Mouse (Mus musculus): Measurements from ENCODE around the gene Unc119.
A peak's percentile ranks its signal among the peaks of the same experiment; 100 is the strongest.

Unc119 gene

DNA sequence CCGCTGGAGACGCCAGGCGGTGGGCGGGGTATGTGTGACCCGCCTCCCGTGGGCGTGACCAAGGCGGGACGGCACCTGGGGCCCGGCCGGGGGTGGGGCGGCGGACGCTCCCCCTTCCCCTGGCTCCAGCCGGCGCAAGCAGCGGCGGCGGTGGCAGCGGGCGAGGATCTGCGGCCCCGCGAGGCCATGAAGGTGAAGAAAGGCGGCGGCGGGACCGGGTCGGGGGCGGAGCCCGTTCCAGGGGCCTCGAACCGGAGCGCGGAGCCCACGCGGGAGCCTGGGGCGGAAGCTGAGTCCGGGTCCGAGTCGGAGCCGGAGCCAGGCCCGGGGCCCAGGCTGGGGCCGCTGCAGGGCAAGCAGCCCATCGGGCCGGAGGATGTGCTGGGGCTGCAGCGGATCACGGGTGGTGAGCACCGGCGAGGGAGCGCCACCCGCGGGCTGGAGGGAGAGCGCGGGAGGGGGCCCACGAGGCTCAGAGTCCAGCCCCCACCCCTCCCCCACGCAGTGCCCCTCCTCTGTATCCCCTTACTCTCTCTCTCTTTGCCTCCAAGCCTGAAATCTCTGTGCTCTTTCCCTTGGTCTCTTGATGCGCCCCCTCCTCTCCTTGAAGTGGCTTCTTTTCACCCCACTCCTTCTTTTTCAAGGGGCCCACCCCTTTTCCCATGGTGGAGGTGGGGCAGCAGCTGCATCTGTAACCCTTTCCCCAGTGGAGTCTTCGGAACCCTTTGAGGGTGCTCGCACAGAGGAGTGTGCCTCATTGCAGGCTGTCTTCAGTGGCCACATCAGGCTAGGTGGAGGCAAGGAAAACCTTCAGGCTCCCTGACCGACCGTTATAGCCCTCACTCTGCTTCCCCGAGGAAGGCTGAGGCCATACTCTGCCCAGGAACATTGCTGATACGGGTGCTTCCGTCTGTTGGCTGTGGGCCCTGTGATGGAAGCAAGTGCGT lies at the start of gene Unc119:
TSS of gene Unc119 (plus strand) at position 102 of the 947 bp plus-strand sequence.
- DNase-seq (ENCODE audit: low spot score in 2 of 2): peak; percentile 62 to 75

GRCm38 (mm10) chr11:78294585-78294984 lies 48.7 kb upstream of the Unc119 start:
- DNase-seq (ENCODE audit: low spot score in 2 of 2): no peak

- DNase-seq (ENCODE audit: low spot score in 2 of 2): peak in 1 of 2 experiments; percentile 15
Measured at GRCm38 (mm10) chr11:78300917-78301316, 42.4 kb upstream of the Unc119 start.

- DNase-seq (ENCODE audit: low spot score in 2 of 2): peak; percentile 90 to 92
Measured at GRCm38 (mm10) chr11:78301357-78302084, 41.8 kb upstream of the Unc119 start, which contains the start of gene Spag5. TSS of gene Spag5 (plus strand) at chr11:78301529.

- no peak for DNase-seq (ENCODE audit: low spot score in 2 of 2)
Measured at GRCm38 (mm10) chr11:78305272-78305671, 38.0 kb upstream of the Unc119 start.

GRCm38 (mm10) chr11:78310861-78311511 lies 32.3 kb upstream of the Unc119 start:
- no peak for DNase-seq (ENCODE audit: low spot score in 2 of 2)

DNA sequence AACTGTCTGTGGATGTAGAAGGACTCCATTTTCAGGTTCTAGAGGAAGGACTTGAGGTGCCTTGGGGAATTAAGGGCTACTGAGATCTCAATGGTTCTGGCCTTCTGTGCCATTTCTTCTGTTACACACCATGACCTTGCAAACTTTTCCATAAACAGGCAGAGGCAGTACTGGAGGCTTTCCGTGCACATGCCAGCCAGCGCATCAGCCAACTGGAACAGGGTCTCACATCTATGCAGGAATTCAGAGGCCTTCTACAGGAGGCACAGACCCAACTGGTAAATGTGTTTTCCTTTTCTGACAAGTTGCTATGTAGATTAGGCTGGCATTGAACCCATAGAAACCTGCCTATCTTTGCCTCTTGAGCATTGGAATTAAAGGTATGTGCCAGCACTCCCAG lies 29.6 kb upstream of the Unc119 start:
- DNase-seq (ENCODE audit: low spot score in 2 of 2): no peak

GRCm38 (mm10) chr11:78318411-78318810 lies 24.9 kb upstream of the Unc119 start:
- no peak for DNase-seq (ENCODE audit: low spot score in 2 of 2)

DNA sequence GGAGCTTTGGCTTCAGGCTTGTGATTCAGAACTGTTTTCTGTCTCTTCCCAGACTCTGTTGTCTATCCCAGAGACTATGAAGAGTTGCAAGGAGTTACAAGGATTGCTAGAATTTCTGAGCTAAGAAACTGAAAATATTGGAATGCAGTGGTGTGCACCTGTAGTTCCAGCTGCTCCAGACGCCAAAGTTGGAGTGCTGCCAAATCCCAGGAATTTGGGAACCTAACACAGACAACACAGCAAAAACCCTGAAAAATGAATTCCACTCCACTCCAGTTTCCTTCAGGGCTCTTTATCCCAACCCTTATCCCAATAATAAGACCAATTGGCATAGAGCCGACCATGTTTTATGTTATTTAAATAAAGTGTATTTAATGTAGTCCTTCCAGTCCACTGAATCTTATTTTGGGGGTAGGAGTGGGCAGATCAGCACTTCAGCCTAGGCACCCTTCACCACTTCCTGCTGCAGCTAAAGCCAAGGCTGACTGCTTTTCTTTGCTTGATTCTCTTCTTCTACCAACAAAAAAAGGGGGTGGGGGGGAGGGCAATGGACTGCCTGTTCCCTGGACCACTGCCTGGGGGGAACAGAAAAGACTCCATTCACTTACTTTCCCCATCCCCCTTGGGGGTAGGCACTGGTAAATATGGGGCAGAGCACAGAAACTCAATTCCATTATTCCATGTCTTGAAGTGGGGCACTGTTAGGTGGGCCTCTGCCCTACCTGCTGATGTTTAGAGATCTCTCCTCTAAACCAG lies 21.0 kb upstream of the Unc119 start:
- no peak for DNase-seq (ENCODE audit: low spot score in 2 of 2)

- DNase-seq (ENCODE audit: low spot score in 2 of 2): peak; percentile 66 to 80
Measured at GRCm38 (mm10) chr11:78322860-78323259, 20.4 kb upstream of the Unc119 start, which contains the start of gene Aldoc. TSS of gene Aldoc (plus strand) at chr11:78322968.

DNA sequence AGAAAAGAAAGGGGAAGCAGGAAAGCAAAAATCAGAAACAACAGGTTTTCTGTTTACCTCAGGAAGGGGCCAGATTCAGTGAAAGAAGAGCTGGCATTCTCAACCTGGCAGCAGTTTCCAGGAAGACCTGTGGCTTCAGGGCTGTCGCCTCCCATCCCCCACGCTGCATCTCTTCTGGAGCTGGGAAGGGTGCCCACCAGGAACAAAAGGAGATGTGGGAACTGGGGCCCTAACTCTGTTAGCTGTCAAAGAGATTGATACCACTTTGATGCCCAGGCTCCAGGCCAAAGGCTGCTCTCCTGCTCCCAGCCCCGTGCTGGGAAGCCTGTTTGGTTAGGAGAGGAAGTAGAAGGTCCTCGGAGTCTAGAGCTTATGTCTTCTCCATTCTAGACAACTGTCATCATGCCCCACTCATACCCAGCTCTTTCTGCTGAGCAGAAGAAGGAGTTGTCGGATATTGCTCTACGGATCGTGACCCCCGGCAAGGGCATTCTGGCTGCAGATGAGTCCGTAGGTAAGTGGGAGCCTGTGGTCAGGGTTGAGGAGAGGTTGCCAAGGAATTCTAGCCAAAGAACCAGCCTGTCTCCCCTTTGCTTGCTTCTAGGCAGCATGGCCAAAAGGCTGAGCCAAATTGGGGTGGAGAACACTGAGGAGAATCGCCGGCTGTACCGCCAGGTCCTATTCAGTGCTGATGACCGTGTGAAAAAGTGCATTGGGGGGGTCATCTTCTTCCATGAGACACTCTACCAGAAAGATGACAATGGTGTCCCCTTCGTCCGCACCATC lies 19.1 kb upstream of the Unc119 start:
- no peak for DNase-seq (ENCODE audit: low spot score in 2 of 2)

GRCm38 (mm10) chr11:78324965-78325364 lies 18.3 kb upstream of the Unc119 start:
- DNase-seq (ENCODE audit: low spot score in 2 of 2): no peak

DNA sequence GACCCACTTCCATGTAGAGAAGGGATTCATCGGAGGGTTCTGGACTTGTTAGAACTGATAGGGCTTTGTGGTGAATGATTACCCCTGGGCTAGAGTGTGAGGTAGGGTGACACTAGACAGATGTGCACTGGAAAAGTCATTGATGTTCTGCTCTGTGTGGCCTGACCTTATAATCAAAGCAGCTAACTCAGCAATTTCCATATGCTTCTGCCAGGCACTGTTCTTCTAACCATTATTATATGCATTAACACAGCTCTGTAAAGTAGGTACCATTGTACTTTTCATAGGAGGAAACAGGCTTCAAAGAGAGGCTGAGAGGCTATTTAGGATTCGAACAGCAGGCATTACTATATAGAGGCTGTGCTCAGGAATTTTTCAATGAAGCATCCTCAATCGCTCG lies 16.1 kb upstream of the Unc119 start:
- DNase-seq (ENCODE audit: low spot score in 2 of 2): no peak

DNA sequence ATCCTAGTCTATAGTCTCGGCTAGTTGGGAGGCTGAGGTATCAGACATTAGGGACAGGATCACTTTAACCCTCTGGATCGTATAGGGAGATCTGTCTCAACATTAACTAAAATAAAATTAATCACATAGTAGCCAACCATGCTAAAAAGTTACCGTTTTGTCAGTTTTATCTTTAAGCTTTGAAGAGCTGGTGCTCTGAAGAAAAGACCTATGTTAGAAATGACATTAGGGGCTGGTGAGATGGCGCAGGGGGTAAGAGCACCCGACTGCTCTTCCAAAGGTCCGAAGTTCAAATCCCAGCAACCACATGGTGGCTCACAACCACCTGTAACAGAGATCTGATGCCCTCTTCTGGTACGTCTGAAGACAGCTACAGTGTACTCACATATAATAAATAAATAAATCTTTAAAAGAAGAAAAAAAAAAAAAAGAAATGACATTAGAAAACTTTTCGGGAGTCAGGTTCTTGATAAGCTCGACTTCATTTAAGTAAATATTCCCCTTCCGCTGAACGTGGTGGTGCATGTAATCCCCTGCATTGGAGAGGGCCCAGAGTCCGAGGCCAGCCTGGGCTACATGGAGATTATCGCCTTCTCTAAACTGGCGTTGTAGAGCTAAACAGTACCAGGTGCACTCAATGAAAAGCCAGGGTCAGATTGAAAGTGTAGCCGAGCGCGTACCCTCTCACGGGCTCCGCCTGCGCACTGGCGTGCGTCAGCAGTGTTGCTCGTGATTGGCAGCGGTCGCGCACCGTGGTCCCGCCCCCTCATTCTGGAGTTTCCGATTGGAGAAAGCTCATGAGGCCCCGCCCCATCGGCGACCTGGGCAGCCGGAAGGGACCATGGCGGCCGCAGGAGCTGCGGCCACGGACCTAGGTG lies 15.4 kb upstream of the Unc119 start, which contains the start of gene Pigs:
TSS of gene Pigs (plus strand) at position 782 of the 878 bp plus-strand sequence.
- DNase-seq (ENCODE audit: low spot score in 2 of 2): peak; percentile 97

- DNase-seq (ENCODE audit: low spot score in 2 of 2): no peak
Measured at GRCm38 (mm10) chr11:78328512-78329056, 14.7 kb upstream of the Unc119 start.

GRCm38 (mm10) chr11:78332676-78333075 lies 10.6 kb upstream of the Unc119 start:
- no peak for DNase-seq (ENCODE audit: low spot score in 2 of 2)

- no peak for DNase-seq (ENCODE audit: low spot score in 2 of 2)
Measured at GRCm38 (mm10) chr11:78333992-78334391, 9.3 kb upstream of the Unc119 start.

DNA sequence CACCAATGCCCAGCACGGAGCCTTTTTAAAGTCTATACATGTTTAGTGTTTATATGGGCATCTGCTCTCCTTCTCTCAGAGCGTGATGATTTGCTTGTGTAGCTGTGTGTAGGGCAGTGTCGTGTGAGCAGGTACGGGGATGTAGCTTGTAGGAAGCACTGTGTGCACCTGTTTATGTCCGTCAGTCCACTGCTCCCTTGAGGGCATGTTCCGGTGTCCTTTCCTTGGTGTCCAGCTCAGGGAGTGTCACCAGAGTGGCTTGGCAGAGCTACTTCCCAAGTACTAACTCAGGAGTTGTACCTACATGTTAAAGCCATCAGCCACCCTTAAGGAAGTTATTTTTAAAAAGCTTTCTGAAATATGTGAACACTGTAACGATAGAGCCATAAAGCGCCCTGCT lies 6.2 kb upstream of the Unc119 start:
- no peak for DNase-seq (ENCODE audit: low spot score in 2 of 2)

- DNase-seq (ENCODE audit: low spot score in 2 of 2): no peak
Measured at GRCm38 (mm10) chr11:78341702-78342101, 1.6 kb upstream of the Unc119 start.

Data from right cerebral cortex, adult 2 months (tissue).